Mouse (Mus musculus) heart, embryonic 11.5 days (tissue): ENCODE results near the gene Rasgrp1. TPM values are rescaled to one million over a fixed set of nuclear protein-coding genes. Genes with fewer than 3 reads are reported as not detected.

Experiments used
- ATAC-seq: fragments of 200-750 bp; cut with Nextera tagmentation; replicated peaks from 2 replicates; pipeline ENCODE4 v1.8.0; 2017; ENCODE audit warnings: moderate library complexity; ENCODE audit not compliant: insufficient number of reproducible peaks, low FRiP score, low TSS enrichment
- H3K27ac ChIP-seq: fragments of 300-500 bp; sonication (generic); 2 replicates; pipeline ENCODE4 v1.5.1; 2014; ENCODE audit warnings: mild to moderate bottlenecking, low read depth, low read length
- H3K27me3 ChIP-seq: fragments of 300-500 bp; sonication (generic); 2 replicates; pipeline ENCODE4 v1.6.1; 2014; ENCODE audit warnings: mild to moderate bottlenecking, low read length, mixed read lengths; ENCODE audit not compliant: control insufficient read depth, insufficient read depth
- H3K36me3 ChIP-seq: fragments of 300-500 bp; sonication (generic); 2 replicates; pipeline ENCODE4 v1.6.1; 2014; ENCODE audit warnings: mild to moderate bottlenecking, low read length, moderate library complexity, mixed read lengths; ENCODE audit not compliant: control insufficient read depth, insufficient read depth
- H3K4me1 ChIP-seq: fragments of 300-500 bp; sonication (generic); 2 replicates; pipeline ENCODE4 v1.6.1; 2014; ENCODE audit warnings: low read length; ENCODE audit not compliant: control insufficient read depth, insufficient read depth
- H3K4me2 ChIP-seq: fragments of 300-500 bp; sonication (generic); 2 replicates; pipeline ENCODE4 v1.6.1; 2014; ENCODE audit warnings: mild to moderate bottlenecking, moderate library complexity
- H3K4me3 ChIP-seq: fragments of 300-500 bp; sonication (generic); 2 replicates; pipeline ENCODE4 v1.5.1; 2014; ENCODE audit warnings: low read depth, low read length
- H3K9ac ChIP-seq: fragments of 300-500 bp; sonication (generic); 2 replicates; pipeline ENCODE4 v1.6.1; 2014; ENCODE audit warnings: mild to moderate bottlenecking, low read depth, low read length, moderate library complexity
- H3K9me3 ChIP-seq: fragments of 300-500 bp; sonication (generic); replicated peaks from 2 replicates; pipeline ENCODE4 v1.6.1; 2016; ENCODE audit warnings: low read length; ENCODE audit not compliant: control insufficient read depth
- WGBS: fragments of 180-500 bp; shearing (Covaris S2); extraction: QIAGEN DNeasy Blood & Tissue Kit; methylation state at CpG from one replicate; pipeline ENCODE4 v1.1.7; 2014; ENCODE audit not compliant: insufficient replicate concordance; 5-methylcytosine and 5-hydroxymethylcytosine counted together
- polyA plus RNA-seq: library from polyadenylated mRNA; unstranded; fragments of >200 nt; fragmentation: Nextera tagmentation; extraction: Ambion mirVana; gene quantifications from 2 replicates; pipeline ENCODE4 v1.2.1, GENCODE M21; 2014

Rasgrp1 gene
- polyA plus RNA-seq, 1 experiment from 2014 or later, result 0.13 TPM

DNA sequence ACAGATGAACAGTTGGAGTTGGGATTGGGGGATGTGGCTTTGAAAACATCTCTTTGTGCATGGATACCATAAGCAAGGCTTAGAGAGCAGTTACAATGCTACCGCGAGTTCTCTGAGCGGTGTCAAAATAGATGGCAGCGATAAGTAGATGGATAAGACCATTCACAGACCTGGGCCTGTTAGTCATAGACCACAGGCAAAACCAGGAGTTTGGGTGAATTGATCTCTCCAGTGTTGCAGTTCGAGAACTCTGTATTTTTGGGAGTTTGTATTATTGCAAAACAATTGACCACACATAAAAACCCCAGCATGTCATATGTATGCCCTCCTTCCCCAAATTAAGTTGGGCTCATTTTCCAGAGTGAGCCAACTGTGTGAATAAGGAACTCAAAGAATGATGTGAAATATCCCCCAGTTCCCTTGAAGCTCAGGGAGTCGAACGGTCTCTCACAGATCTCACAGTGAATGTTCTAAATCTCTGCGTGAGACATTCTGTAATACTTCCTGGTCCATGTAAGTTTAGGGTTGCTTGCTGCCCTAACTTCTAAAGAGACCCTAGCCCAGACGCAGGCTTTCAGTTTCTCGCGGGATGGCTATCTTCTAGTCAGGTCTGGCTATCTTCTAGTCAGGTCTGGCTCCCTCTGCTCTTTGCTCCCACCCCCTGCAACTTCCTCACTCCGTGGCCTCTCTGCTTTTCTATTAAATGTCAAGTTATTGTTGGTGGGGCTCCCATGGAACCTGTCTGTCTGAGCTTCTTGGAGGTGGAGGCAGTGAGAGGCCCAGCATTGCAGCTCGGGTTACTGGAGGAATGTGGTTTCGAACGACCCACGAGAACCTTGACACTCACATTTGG lies 43.0 kb downstream of the Rasgrp1 start:
- Histone ChIP-seq H3K4me1 (no peaks in the 10 kb centered on the region), H3K9me3 (no peaks in the 10 kb centered on the region), H3K27me3 (no peaks in the 10 kb centered on the region), H3K36me3 (no peaks in the 10 kb centered on the region), H3K27ac (no peak overlapping the region), H3K9ac (no peak overlapping the region), H3K4me2 (no peak overlapping the region), H3K4me3 (no peak overlapping the region)
- no peak for ATAC-seq
- 83% methylated on average over 16 of the region's 16 CpGs for WGBS

- Histone ChIP-seq H3K9me3 (no peaks in the 10 kb centered on the region), H3K36me3 (no peaks in the 10 kb centered on the region), H3K4me3 (no peak overlapping the region), H3K27ac (no peak overlapping the region), H3K4me1 (no peaks in the 10 kb centered on the region), H3K9ac (no peak overlapping the region), H3K4me2 (no peak overlapping the region), H3K27me3 (no peaks in the 10 kb centered on the region)
- WGBS, result 86% methylated on average over 7 of the region's 7 CpGs
- ATAC-seq, result no peak
Observed at GRCm38 (mm10) chr2:117288291-117288690, 54.5 kb downstream of the Rasgrp1 start.

DNA sequence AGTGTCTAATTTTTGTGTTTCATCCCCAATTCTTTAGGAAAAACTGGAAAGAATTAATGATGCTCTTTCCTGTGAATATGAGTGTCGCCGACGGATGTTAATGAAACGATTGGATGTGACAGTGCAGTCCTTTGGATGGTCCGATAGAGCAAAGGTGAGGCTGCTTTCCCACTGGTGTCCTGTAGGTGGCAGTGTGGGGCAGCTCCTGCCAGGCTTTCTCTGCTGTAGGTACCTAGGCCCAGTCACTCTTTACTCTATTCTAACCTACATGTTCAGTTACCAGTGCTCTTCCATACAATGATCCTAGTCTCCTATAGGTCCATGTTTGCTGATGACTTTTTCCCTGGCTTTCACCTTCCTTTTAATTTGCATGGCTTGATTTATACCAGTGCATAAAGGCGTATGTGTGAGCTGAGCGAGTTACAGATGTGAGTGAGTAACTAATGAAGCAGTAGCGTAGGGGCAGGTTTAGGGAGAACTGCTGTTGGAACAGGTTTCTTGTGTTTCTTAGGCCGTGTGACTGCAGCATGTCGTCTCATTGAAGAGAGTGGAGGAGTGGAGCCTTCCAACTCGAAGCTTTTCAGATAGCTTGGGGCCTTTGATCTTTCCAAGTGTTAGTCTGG lies 78.9 kb downstream of the Rasgrp1 start:
- Histone ChIP-seq H3K27ac (no peak overlapping the region), H3K9ac (no peak overlapping the region), H3K4me2 (no peak overlapping the region), H3K4me3 (no peak overlapping the region), H3K36me3 (peaks cover 6% of the 10 kb centered on the region; the same call in 1 of the 2 replicates), H3K4me1 (no peaks in the 10 kb centered on the region), H3K9me3 (no peaks in the 10 kb centered on the region), H3K27me3 (no peaks in the 10 kb centered on the region)
- WGBS, result 70% methylated on average over 11 of the region's 11 CpGs
- no peak for ATAC-seq

- Histone ChIP-seq H3K27ac (no peak overlapping the region), H3K4me1 (no peaks in the 10 kb centered on the region), H3K4me3 (no peak overlapping the region), H3K9ac (no peak overlapping the region), H3K4me2 (no peak overlapping the region), H3K36me3 (peaks cover 3% of the 10 kb centered on the region; the same call in 1 of the 2 replicates), H3K27me3 (no peaks in the 10 kb centered on the region), H3K9me3 (no peaks in the 10 kb centered on the region)
- no peak for ATAC-seq
- WGBS, result 89% methylated on average over 5 of the region's 5 CpGs
Observed at GRCm38 (mm10) chr2:117262184-117262583, 80.6 kb downstream of the Rasgrp1 start.

GRCm38 (mm10) chr2:117257617-117258016 lies 85.2 kb downstream of the Rasgrp1 start:
- H3K4me2 ChIP-seq, result no peak overlapping the region
- H3K27ac ChIP-seq, result no peak overlapping the region
- no peak for ATAC-seq
- H3K36me3 ChIP-seq, result no peaks in the 10 kb centered on the region
- no peaks in the 10 kb centered on the region for H3K27me3 ChIP-seq
- no peak overlapping the region for H3K9ac ChIP-seq
- H3K9me3 ChIP-seq, result no peaks in the 10 kb centered on the region
- WGBS, result 55% methylated on average over 1 of the region's 1 CpGs
- no peak overlapping the region for H3K4me3 ChIP-seq
- H3K4me1 ChIP-seq, result no peaks in the 10 kb centered on the region

DNA sequence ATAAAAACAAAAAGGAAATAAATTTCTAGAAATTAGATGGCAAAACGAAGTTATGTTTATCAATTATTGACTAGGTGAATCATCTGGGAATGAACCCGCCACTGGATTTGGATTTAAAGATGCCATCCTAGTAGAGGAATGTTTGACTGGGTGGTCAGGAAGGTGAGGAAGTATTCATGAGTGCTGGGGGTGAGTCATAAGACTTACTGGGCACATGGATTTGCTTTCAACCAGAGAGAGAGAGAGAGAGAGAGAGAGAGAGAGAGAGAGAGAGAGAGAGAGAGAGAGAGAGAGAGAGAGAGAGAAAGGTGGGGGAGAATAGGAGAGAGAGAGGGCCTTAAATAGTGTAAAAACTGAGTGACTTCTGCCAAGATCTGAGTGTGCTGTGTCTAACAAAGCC lies 87.4 kb downstream of the Rasgrp1 start:
- Histone ChIP-seq H3K27ac (no peak overlapping the region), H3K27me3 (no peaks in the 10 kb centered on the region), H3K9me3 (no peaks in the 10 kb centered on the region), H3K4me3 (no peak overlapping the region), H3K4me2 (no peak overlapping the region), H3K9ac (no peak overlapping the region), H3K4me1 (peaks cover 5% of the 10 kb centered on the region; the same call in 1 of the 2 replicates), H3K36me3 (no peaks in the 10 kb centered on the region)
- 88% methylated on average over 2 of the region's 2 CpGs for WGBS
- no peak for ATAC-seq

GRCm38 (mm10) chr2:117250001-117250510 lies 92.7 kb downstream of the Rasgrp1 start:
- H3K27ac ChIP-seq, result peak overlapping the region; percentile 31
- no peaks in the 10 kb centered on the region for H3K27me3 ChIP-seq
- H3K4me2 ChIP-seq, result peak overlapping the region; percentile 84
- H3K9me3 ChIP-seq, result no peaks in the 10 kb centered on the region
- peak overlapping the region; percentile 94 for H3K4me3 ChIP-seq
- H3K4me1 ChIP-seq, result peaks cover 6% of the 10 kb centered on the region; the same call in 1 of the 2 replicates
- H3K36me3 ChIP-seq, result no peaks in the 10 kb centered on the region
- H3K9ac ChIP-seq, result peak overlapping the region; percentile 96
- under 1% methylated on average over 24 of the region's 24 CpGs for WGBS
- peak; percentile 69; the same call in 1 of the 2 replicates for ATAC-seq

DNA sequence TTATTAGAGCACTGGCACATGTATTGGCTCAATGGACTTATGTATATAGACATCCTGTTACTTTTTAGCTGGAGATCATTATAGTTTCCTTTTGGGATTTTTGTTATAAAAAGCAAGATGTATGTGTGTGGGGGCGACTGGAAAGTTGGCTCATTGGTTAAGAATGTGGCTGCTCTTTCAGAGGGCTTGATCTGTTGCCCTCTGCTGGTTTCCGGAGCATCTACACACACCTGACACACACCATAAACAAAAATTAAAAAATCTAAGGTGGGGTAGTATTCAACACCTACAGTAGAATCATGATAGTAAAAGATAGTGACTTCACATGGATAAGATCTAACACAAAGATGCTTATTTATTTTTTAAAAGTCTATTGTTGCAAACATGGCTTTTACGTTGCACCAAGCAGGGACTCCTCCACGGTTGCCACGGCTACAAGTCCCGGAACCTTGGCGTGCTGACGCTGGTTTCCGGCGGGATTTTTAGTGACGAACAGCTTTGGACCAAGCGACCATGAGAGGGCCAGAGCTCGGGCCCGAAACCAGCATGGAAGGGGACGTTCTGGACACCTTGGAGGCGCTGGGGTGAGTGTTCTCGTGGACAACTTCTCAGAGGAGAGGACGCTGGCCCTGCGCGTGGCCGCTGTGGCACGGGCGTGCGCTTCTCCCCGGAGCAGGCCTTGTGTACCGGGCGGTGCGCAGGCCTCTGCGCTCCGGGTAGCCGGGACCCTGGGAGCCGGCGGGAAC lies 93.4 kb downstream of the Rasgrp1 start, which contains the start of gene Fam98b:
Fam98b (plus strand) TSS at position 485 of the 746 bp plus-strand sequence.
- peak; percentile 81 for ATAC-seq
- WGBS, result under 1% methylated on average over 33 of the region's 33 CpGs

More for the DNA sequence above, 93.4 kb downstream of the Rasgrp1 start, which contains the start of gene Fam98b:
- H3K9me3 ChIP-seq, result no peaks in the 10 kb centered on the region
- peak within 1 kb of the TSS; percentile 84 for H3K4me2 ChIP-seq
- no peaks in the 10 kb centered on the region for H3K27me3 ChIP-seq
- peak within 1 kb of the TSS; percentile 31 for H3K27ac ChIP-seq
- H3K9ac ChIP-seq, result peak within 1 kb of the TSS; percentile 96
- H3K4me3 ChIP-seq, result peak within 1 kb of the TSS; percentile 94
- peaks cover 6% of the 10 kb centered on the region; the same call in 1 of the 2 replicates for H3K4me1 ChIP-seq
- H3K36me3 ChIP-seq, result no peaks in the 10 kb centered on the region
